ENCODE assay signal across 13 mouse cellular contexts in the genomic region with DNA sequence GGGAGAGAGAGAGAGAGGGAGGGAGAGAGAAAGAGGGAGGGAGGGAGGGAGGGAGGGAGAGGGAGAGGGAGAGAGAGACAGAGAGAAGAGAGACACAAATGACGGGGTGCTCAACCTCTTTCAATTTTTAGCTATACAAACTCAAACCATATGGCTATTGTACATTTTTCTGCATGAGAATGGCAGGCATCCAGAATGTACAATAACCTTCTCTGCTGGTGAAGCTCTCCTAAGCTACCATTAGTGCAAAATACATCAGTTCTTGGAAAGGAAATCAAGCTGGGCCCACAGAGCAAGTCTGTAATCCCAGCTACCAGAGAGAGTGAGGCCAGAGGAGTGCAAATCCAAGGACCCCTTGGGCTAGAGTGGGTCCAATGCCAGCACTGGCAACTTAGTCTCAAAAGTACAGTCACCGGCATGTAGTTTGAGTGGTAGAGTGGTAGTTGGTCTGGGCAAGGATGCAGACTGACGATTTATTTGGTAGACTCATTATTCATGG. TPM values are rescaled to one million over a fixed set of nuclear protein-coding genes. Genes with fewer than 3 reads are reported as not detected.
DNase-seq lines count a peak whose midpoint lies in the region; ATAC-seq lines count a peak whose summit lies in the region.
"Had no signal": no experiment of that assay in that cellular context is flagged by ENCODE, and none has a peak within 500 bp of the region (broad histone marks: within the 10 kb centered on the region; RNA-seq: fewer than 3 reads in every experiment).

No protein-coding gene starts in this region.

- H3K4me2 ChIP-seq in forebrain, embryonic 16.5 days (ENCODE audit: low read length) = no peak overlapping the region
- no peak overlapping the region for H3K4me2 ChIP-seq in forebrain, embryonic 13.5 days
- H3K4me2 ChIP-seq in limb, embryonic 13.5 days (replicated peaks) = no peak overlapping the region
- H3K4me2 ChIP-seq in embryonic facial prominence, embryonic 13.5 days = no peak overlapping the region
- H3K4me2 ChIP-seq in limb, embryonic 15.5 days = no peak overlapping the region
- H3K4me2 ChIP-seq: heart, embryonic 11.5 days; midbrain, embryonic 13.5 days had no signal

- H3K36me3 ChIP-seq in forebrain, embryonic 16.5 days (ENCODE audit: control insufficient read depth, insufficient read depth) = 0 out of 2 replicates have a peak, but pooled peaks cover 4% of the 10 kb centered on the region
- H3K36me3 ChIP-seq in forebrain, embryonic 13.5 days (ENCODE audit: poor library complexity, severe bottlenecking) = peaks cover 24% of the 10 kb centered on the region; the same call in 1 of the 2 replicates
- peaks cover 28% of the 10 kb centered on the region for H3K36me3 ChIP-seq in limb, embryonic 13.5 days
- H3K36me3 ChIP-seq in limb, embryonic 10.5 days = peaks cover 70% of the 10 kb centered on the region
- peaks cover 18% of the 10 kb centered on the region for H3K36me3 ChIP-seq in embryonic facial prominence, embryonic 13.5 days
- H3K36me3 ChIP-seq in limb, embryonic 15.5 days = 0 out of 2 replicates have a peak, but pooled peaks cover 3% of the 10 kb centered on the region

- ATAC-seq in forebrain, embryonic 16.5 days = peak; percentile 29; the same call in 1 of the 2 replicates
- ATAC-seq in forebrain, embryonic 13.5 days = no peak; the same call in none of the 2 replicates
- ATAC-seq in limb, embryonic 13.5 days (ENCODE audit: low FRiP score, low read depth) = peak; percentile 33; the same call in 1 of the 2 replicates
- no peak for ATAC-seq in embryonic facial prominence, embryonic 13.5 days (ENCODE audit: insufficient number of reproducible peaks, insufficient read depth, low FRiP score, low TSS enrichment, low read depth)
- ATAC-seq in limb, embryonic 15.5 days (ENCODE audit: insufficient number of reproducible peaks, low FRiP score, low TSS enrichment, low read depth) = no peak
- ATAC-seq: midbrain, embryonic 13.5 days had no signal

- peak overlapping the region; percentile 45; the same call in 1 of the 2 replicates for H3K27ac ChIP-seq in forebrain, embryonic 16.5 days (ENCODE audit: low read length)
- H3K27ac ChIP-seq in forebrain, embryonic 13.5 days = no peak overlapping the region
- H3K27ac ChIP-seq in limb, embryonic 13.5 days = peak overlapping the region; percentile 22; the same call in 1 of the 2 replicates
- no peak overlapping the region for H3K27ac ChIP-seq in limb, embryonic 10.5 days
- peak overlapping the region; percentile 83 for H3K27ac ChIP-seq in embryonic facial prominence, embryonic 13.5 days
- H3K27ac ChIP-seq in limb, embryonic 15.5 days = peak overlapping the region; percentile 78
- H3K27ac ChIP-seq: midbrain, embryonic 13.5 days had no signal

- no peaks in the 10 kb centered on the region for H3K27me3 ChIP-seq in forebrain, embryonic 16.5 days (replicated peaks; ENCODE audit: control insufficient read depth, insufficient read depth, low read length)
- H3K27me3 ChIP-seq in forebrain, embryonic 13.5 days = no peaks in the 10 kb centered on the region
- no peaks in the 10 kb centered on the region for H3K27me3 ChIP-seq in limb, embryonic 13.5 days
- no peaks in the 10 kb centered on the region for H3K27me3 ChIP-seq in limb, embryonic 10.5 days (ENCODE audit: low read depth, poor library complexity, severe bottlenecking)
- no peaks in the 10 kb centered on the region for H3K27me3 ChIP-seq in embryonic facial prominence, embryonic 13.5 days
- H3K27me3 ChIP-seq in limb, embryonic 15.5 days = no peaks in the 10 kb centered on the region
- H3K27me3 ChIP-seq: midbrain, embryonic 13.5 days had no signal

- 60% methylated on average over 3 of the region's 3 CpGs for WGBS in forebrain, embryonic 16.5 days
- WGBS in forebrain, embryonic 13.5 days = 85% methylated on average over 3 of the region's 3 CpGs
- 64% methylated on average over 3 of the region's 3 CpGs for WGBS in limb, embryonic 13.5 days
- WGBS in limb, embryonic 10.5 days = 89% methylated on average over 3 of the region's 3 CpGs
- 59% methylated on average over 3 of the region's 3 CpGs for WGBS in embryonic facial prominence, embryonic 13.5 days
- 60% methylated on average over 3 of the region's 3 CpGs for WGBS in limb, embryonic 15.5 days

- no peak for DNase-seq in limb, embryonic 10.5 days (ENCODE audit: low spot score)
- no peak for DNase-seq in kidney, postnatal 4 days
- DNase-seq: adrenal gland, postnatal 14 days; embryo, embryonic 11 days; lung, adult 2 months; lung, postnatal 4 days had no signal

- no peak overlapping the region for H3K9ac ChIP-seq in forebrain, embryonic 16.5 days (replicated peaks; ENCODE audit: low read depth, low read length)
- H3K9ac ChIP-seq in forebrain, embryonic 13.5 days = no peak overlapping the region
- H3K9ac ChIP-seq in limb, embryonic 13.5 days = no peak overlapping the region
- no peak overlapping the region for H3K9ac ChIP-seq in embryonic facial prominence, embryonic 13.5 days
- H3K9ac ChIP-seq in limb, embryonic 15.5 days = no peak overlapping the region
- H3K9ac ChIP-seq: midbrain, embryonic 13.5 days had no signal

- 0 out of 2 replicates have a peak, but pooled peaks cover 5% of the 10 kb centered on the region for H3K4me1 ChIP-seq in forebrain, embryonic 16.5 days (replicated peaks; ENCODE audit: control insufficient read depth, insufficient read depth, low read length)
- H3K4me1 ChIP-seq in forebrain, embryonic 13.5 days = 0 out of 2 replicates have a peak, but pooled peaks cover 4% of the 10 kb centered on the region
- peaks cover 25% of the 10 kb centered on the region for H3K4me1 ChIP-seq in limb, embryonic 13.5 days
- no peaks in the 10 kb centered on the region for H3K4me1 ChIP-seq in limb, embryonic 10.5 days
- H3K4me1 ChIP-seq in embryonic facial prominence, embryonic 13.5 days = peaks cover 27% of the 10 kb centered on the region
- H3K4me1 ChIP-seq in limb, embryonic 15.5 days = peaks cover 23% of the 10 kb centered on the region
- H3K4me1 ChIP-seq: midbrain, embryonic 13.5 days had no signal

- H3K9me3 ChIP-seq in forebrain, embryonic 16.5 days (ENCODE audit: control insufficient read depth, low read length) = no peaks in the 10 kb centered on the region
- H3K9me3 ChIP-seq in forebrain, embryonic 13.5 days (replicated peaks) = no peaks in the 10 kb centered on the region
- H3K9me3 ChIP-seq in limb, embryonic 13.5 days = no peaks in the 10 kb centered on the region
- no peaks in the 10 kb centered on the region for H3K9me3 ChIP-seq in limb, embryonic 10.5 days (replicated peaks)
- no peaks in the 10 kb centered on the region for H3K9me3 ChIP-seq in embryonic facial prominence, embryonic 13.5 days
- H3K9me3 ChIP-seq in limb, embryonic 15.5 days = no peaks in the 10 kb centered on the region
- H3K9me3 ChIP-seq: midbrain, embryonic 13.5 days had no signal

- H3K4me3 ChIP-seq in forebrain, embryonic 16.5 days (replicated peaks; ENCODE audit: low read length) = no peak overlapping the region
- H3K4me3 ChIP-seq in forebrain, embryonic 13.5 days = no peak overlapping the region
- no peak overlapping the region for H3K4me3 ChIP-seq in limb, embryonic 13.5 days
- H3K4me3 ChIP-seq in limb, embryonic 10.5 days = no peak overlapping the region
- H3K4me3 ChIP-seq in embryonic facial prominence, embryonic 13.5 days = no peak overlapping the region
- no peak overlapping the region for H3K4me3 ChIP-seq in limb, embryonic 15.5 days
- H3K4me3 ChIP-seq: midbrain, embryonic 13.5 days had no signal

RNA-seq across cellular contexts. Expression of gene E2f3, which starts 42.3 kb away (rescaled TPM):
- polyA plus RNA-seq in forebrain, embryonic 16.5 days (2015; fragmentation: Nextera tagmentation; extraction: Ambion mirVana) = 6.9 and 7.3 TPM in 2 replicates
- 11.5 and 12.4 TPM in 2 replicates for polyA plus RNA-seq in forebrain, embryonic 13.5 days (2015; fragmentation: Nextera tagmentation; extraction: Ambion mirVana)
- polyA plus RNA-seq in limb, embryonic 13.5 days (2015; fragmentation: Nextera tagmentation; extraction: Ambion mirVana) = 12.6 and 13.6 TPM in 2 replicates
- polyA plus RNA-seq in limb, embryonic 10.5 days (2016; fragmentation: Nextera tagmentation; extraction: Ambion mirVana) = 22.5 and 23.2 TPM in 2 replicates
- polyA plus RNA-seq in embryonic facial prominence, embryonic 13.5 days (2015; fragmentation: Nextera tagmentation; extraction: Ambion mirVana) = 12.5 and 13.1 TPM in 2 replicates
- polyA plus RNA-seq in limb, embryonic 15.5 days (2015; fragmentation: Nextera tagmentation; extraction: Ambion mirVana) = 8.2 and 9.4 TPM in 2 replicates

Comparison
In these comparisons a context has a peak if more than half of its experiments do, and no peak if none do; other contexts are left out.
1. ATAC-seq: peak in forebrain, embryonic 16.5 days (single experiment) and limb, embryonic 13.5 days (single experiment); none in forebrain, embryonic 13.5 days (single experiment), embryonic facial prominence, embryonic 13.5 days (single experiment) and limb, embryonic 15.5 days (single experiment).
2. H3K27ac ChIP-seq: peak in forebrain, embryonic 16.5 days (single experiment), limb, embryonic 13.5 days (single experiment), embryonic facial prominence, embryonic 13.5 days (single experiment) and limb, embryonic 15.5 days (single experiment); none in forebrain, embryonic 13.5 days (single experiment) and limb, embryonic 10.5 days (single experiment).